Mouse (Mus musculus) heart, postnatal 0 days (tissue): ENCODE results near the gene Ptpdc1. TPM values are rescaled to one million over a fixed set of nuclear protein-coding genes. Genes with fewer than 3 reads are reported as not detected.

ENCODE experiments used
- ATAC-seq: fragments of 200-750 bp; cut with Nextera tagmentation; 2 replicates; pipeline ENCODE4 v1.8.0; 2017; ENCODE audit warnings: low read depth, moderate number of reproducible peaks, moderate library complexity; ENCODE audit not compliant: insufficient read depth
- DNase-seq: peaks from one replicate; pipeline ENCODE4 v3.0.0-alpha.2; 2016; ENCODE audit warnings: low spot score
- H3K27ac ChIP-seq: fragments of 300-500 bp; sonication (generic); 2 replicates; pipeline ENCODE4 v1.5.1; 2014; ENCODE audit warnings: low read depth, mild to moderate bottlenecking
- H3K27me3 ChIP-seq: fragments of 300-500 bp; sonication (generic); 2 replicates; pipeline ENCODE4 v1.6.1; 2014; ENCODE audit warnings: low read length, mixed read lengths; ENCODE audit not compliant: control insufficient read depth, insufficient read depth
- H3K36me3 ChIP-seq: fragments of 300-500 bp; sonication (generic); replicated peaks from 2 replicates; pipeline ENCODE4 v1.6.1; 2014; ENCODE audit warnings: low read length, mixed read lengths; ENCODE audit not compliant: control insufficient read depth, insufficient read depth
- H3K4me1 ChIP-seq: fragments of 300-500 bp; sonication (generic); 2 replicates; pipeline ENCODE4 v1.6.1; 2014; ENCODE audit warnings: antibody characterized with exemption; ENCODE audit not compliant: control insufficient read depth, insufficient read depth
- H3K4me2 ChIP-seq: fragments of 300-500 bp; sonication (generic); 2 replicates; pipeline ENCODE4 v1.6.1; 2014; ENCODE audit warnings: low read depth, mild to moderate bottlenecking, low read length, moderate library complexity
- H3K4me3 ChIP-seq: fragments of 300-500 bp; sonication (generic); 2 replicates; pipeline ENCODE4 v1.5.1; 2014; ENCODE audit warnings: low read depth, low read length
- H3K9ac ChIP-seq: fragments of 300-500 bp; sonication (generic); replicated peaks from 2 replicates; pipeline ENCODE4 v1.6.1; 2014; ENCODE audit warnings: low read depth, low read length, mixed read lengths
- H3K9me3 ChIP-seq: fragments of 300-500 bp; sonication (generic); replicated peaks from 2 replicates; pipeline ENCODE4 v1.6.1; 2016; ENCODE audit warnings: low read length; ENCODE audit not compliant: control insufficient read depth
- CTCF ChIP-seq: IDR thresholded peaks from 2 replicates; pipeline ENCODE4 v1.5.1; 2016; ENCODE audit warnings: antibody characterized with exemption, control low read depth, low read depth
- EP300 ChIP-seq: IDR thresholded peaks from 2 replicates; pipeline ENCODE4 v1.6.1; 2016; ENCODE audit warnings: antibody characterized with exemption, low read depth
- WGBS: fragments of 180-500 bp; shearing (Covaris S2); extraction: QIAGEN DNeasy Blood & Tissue Kit; methylation state at CpG from one replicate; pipeline ENCODE4 v1.1.7; 2014; 5-methylcytosine and 5-hydroxymethylcytosine counted together
- polyA plus RNA-seq: library from polyadenylated mRNA; unstranded; fragments of >200 nt; fragmentation: Nextera tagmentation; extraction: Ambion mirVana; gene quantifications from 2 replicates; pipeline ENCODE4 v1.2.1, GENCODE M21; 2015
- total RNA-seq: library from RNA; depleted of rRNA; stranded (reverse); fragments of >200 nt; gene quantifications from 2 replicates; pipeline ENCODE4 v1.2.3, GENCODE M21; 2014; ENCODE audit warnings: low replicate concordance

The Ptpdc1 gene
- total and polyA plus RNA-seq, 2 experiments from 2014 or later: 3.1 to 5.6 TPM

DNA sequence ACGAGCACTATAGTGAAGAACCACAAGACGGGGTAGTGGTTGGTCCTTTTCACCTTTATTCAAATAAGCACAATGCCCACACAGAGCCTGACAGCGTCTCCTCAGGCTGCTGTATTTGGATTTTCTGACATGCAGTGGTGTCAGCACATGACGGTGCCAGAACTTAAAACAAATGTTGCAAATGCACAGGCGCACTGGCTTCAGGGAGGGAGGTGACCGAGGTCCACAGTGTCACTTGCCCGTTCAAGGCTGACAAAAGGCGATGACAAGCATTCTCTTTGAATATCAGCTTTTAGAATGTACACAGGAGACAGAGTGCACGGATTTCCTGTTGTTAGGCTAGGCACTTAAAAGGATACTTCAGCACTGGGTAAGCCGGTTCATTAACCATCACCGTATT, 47.6 kb downstream of the Ptpdc1 start:
- H3K4me3 ChIP-seq: no peak overlapping the region
- peaks cover 12% of the 10 kb centered on the region; the same call in 1 of the 2 replicates for H3K4me1 ChIP-seq
- ATAC-seq (0 out of 2 replicates have a peak, but pooled peaks have one; percentile 30), DNase-seq (peak; percentile 30)
- 0 out of 2 replicates have a peak overlapping the region, but pooled peaks have one; percentile 12 for H3K4me2 ChIP-seq
- H3K27ac ChIP-seq: no peak overlapping the region
- no peaks in the 10 kb centered on the region; the same call in 1 of the 2 replicates for H3K36me3 ChIP-seq
- 18% methylated on average over 11 of the region's 11 CpGs for WGBS
- no peak overlapping the region; the same call in 1 of the 2 replicates for H3K9ac ChIP-seq
- H3K9me3 ChIP-seq: no peaks in the 10 kb centered on the region
- no peaks in the 10 kb centered on the region for H3K27me3 ChIP-seq
- TF ChIP-seq EP300 (no peak), CTCF (no peak)

DNA sequence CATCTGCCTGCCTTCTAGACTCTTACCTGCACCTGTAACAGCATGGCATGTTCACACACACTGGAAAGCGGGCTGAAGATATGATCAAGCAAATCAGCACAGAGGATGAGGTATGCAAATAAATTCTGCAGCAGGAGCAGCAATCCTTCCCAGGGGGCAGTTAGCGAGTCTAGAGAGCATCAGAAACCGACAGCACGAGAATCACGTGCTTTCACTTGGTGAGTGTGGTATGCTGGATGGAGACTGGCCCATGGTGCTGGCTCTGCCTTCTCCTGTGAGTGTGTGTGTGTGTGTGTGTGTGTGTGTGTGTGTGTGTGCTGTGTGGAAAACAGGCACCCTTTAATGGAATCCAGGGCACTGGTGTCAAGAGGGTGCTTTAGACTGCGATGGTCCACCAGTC, 48.5 kb downstream of the Ptpdc1 start:
- H3K4me1 ChIP-seq: peaks cover 12% of the 10 kb centered on the region; the same call in 1 of the 2 replicates
- no peak for ATAC-seq
- DNase-seq: no peak
- no peaks in the 10 kb centered on the region for H3K36me3 ChIP-seq
- H3K9ac ChIP-seq: no peak overlapping the region
- no peak overlapping the region for H3K27ac ChIP-seq
- no peak overlapping the region for H3K4me2 ChIP-seq
- WGBS: 64% methylated on average over 6 of the region's 6 CpGs
- H3K27me3 ChIP-seq: no peaks in the 10 kb centered on the region
- no peak overlapping the region for H3K4me3 ChIP-seq
- no peaks in the 10 kb centered on the region for H3K9me3 ChIP-seq
- TF ChIP-seq CTCF (no peak), EP300 (no peak)

GRCm38 (mm10) chr13:48574718-48575117, 50.7 kb downstream of the Ptpdc1 start:
- ATAC-seq (no peak), DNase-seq (no peak)
- H3K27ac ChIP-seq: no peak overlapping the region
- TF ChIP-seq CTCF: no peak
- TF ChIP-seq EP300: no peak
- peaks cover 12% of the 10 kb centered on the region; the same call in 1 of the 2 replicates for H3K4me1 ChIP-seq
- no peak overlapping the region for H3K9ac ChIP-seq
- no peak overlapping the region for H3K4me3 ChIP-seq
- no peaks in the 10 kb centered on the region for H3K9me3 ChIP-seq
- no peaks in the 10 kb centered on the region for H3K27me3 ChIP-seq
- no peak overlapping the region for H3K4me2 ChIP-seq
- no peaks in the 10 kb centered on the region for H3K36me3 ChIP-seq
- WGBS: 68% methylated on average over 6 of the region's 6 CpGs

DNA sequence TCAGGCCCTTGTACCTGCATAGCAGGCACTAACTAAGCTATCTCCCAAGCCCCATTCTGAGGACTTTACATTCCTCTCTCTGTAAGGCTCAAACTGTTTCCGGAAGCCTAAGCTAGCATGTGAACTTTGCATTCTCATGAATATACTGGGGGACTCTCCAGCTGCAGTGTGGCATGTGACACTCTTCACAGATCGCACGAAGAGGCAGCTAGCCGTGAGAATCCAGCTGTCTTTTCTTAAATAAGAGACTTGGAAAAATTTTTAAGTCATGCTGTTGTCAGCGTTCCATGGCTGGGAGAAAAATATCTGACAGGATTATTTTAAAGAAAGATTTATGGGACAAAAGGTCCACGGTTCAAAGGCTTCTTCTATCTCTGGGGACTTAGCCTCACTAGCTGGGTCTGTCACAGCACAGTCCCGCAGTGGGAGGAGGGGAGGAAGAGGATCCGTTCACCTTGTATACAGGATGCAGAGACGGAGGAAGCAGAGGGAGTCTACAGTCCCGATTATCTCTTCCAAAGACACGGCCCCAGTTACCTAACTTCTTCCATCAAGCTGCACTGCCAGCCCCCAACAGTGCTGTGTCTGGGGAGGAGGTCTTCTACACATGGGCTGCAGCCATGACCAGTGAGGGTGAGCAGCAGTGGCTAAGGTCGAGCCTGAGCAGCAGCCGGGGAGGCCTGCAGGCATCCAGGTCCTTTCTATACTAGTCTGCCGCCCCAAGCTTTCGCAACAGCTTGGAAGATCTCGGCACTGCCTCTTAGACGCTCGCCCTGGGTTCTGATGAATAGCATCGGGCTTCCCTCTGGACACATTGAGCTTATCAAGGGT, 51.7 kb downstream of the Ptpdc1 start:
- peak overlapping the region; percentile 8; the same call in 1 of the 2 replicates for H3K27ac ChIP-seq
- peak overlapping the region; percentile 1; the same call in 1 of the 2 replicates for H3K4me2 ChIP-seq
- peaks cover 16% of the 10 kb centered on the region; the same call in 1 of the 2 replicates for H3K4me1 ChIP-seq
- H3K36me3 ChIP-seq: no peaks in the 10 kb centered on the region
- H3K4me3 ChIP-seq: no peak overlapping the region
- no peaks in the 10 kb centered on the region for H3K27me3 ChIP-seq
- no peak for TF ChIP-seq CTCF
- TF ChIP-seq EP300: no peak
- H3K9ac ChIP-seq: no peak overlapping the region
- WGBS: 45% methylated on average over 19 of the region's 19 CpGs
- no peak for ATAC-seq
- DNase-seq: no peak
- no peaks in the 10 kb centered on the region for H3K9me3 ChIP-seq

DNA sequence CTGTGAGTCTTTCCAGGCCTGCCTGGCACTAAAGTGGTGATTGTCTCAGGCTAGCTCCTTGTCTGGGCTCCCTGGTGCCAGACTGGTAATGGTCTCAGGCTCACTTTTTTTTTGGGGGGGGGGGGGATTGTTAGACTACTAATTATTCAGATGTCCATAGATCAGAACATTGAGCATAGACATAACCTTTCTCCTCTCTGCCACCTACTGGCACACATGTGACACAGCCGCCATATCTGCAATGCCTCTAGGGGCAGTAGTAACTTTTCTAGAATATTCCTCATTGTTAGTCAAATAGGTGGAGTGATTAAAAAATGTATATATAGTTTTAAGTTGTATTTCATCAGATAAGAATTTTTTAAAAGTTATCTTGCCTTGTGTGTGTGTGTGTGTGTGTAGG, 53.3 kb downstream of the Ptpdc1 start:
- Histone ChIP-seq H3K9ac (no peak overlapping the region), H3K4me3 (no peak overlapping the region), H3K4me1 (peaks cover 7% of the 10 kb centered on the region; the same call in 1 of the 2 replicates), H3K36me3 (no peaks in the 10 kb centered on the region), H3K4me2 (no peak overlapping the region), H3K27ac (no peak overlapping the region), H3K9me3 (no peaks in the 10 kb centered on the region), H3K27me3 (no peaks in the 10 kb centered on the region)
- TF ChIP-seq CTCF: peak; percentile 96
- TF ChIP-seq EP300: no peak
- DNase-seq (peak; percentile 47), ATAC-seq (peak; percentile 47; the same call in 1 of the 2 replicates)
- 44% methylated on average over 1 of the region's 1 CpGs for WGBS
